Mouse (Mus musculus) myocyte (in vitro differentiated cells): ENCODE measurements around the gene Tbc1d30. TPM values are rescaled to one million over a fixed set of nuclear protein-coding genes. Genes with fewer than 3 reads are reported as not detected.

Source experiments
- H3K27me3 ChIP-seq: one replicate; pipeline ENCODE4 v1.6.1; 2011; ENCODE audit not compliant: control insufficient read depth, insufficient read depth, insufficient read length
- H3K36me3 ChIP-seq: one replicate; pipeline ENCODE4 v1.6.1; 2011; ENCODE audit not compliant: control insufficient read depth, insufficient read depth
- H3K4me2 ChIP-seq: one replicate; pipeline ENCODE4 v1.6.1; 2011; ENCODE audit warnings: low read depth, control low read depth
- H3K4me3 ChIP-seq: one replicate; pipeline ENCODE4 v1.5.1; 2011; ENCODE audit warnings: mild to moderate bottlenecking, control low read depth, moderate library complexity
- H3K79me2 ChIP-seq: one replicate; pipeline ENCODE4 v1.6.1; 2011; ENCODE audit not compliant: control insufficient read depth, insufficient read depth
- H3ac ChIP-seq: one replicate; pipeline ENCODE4 v1.6.1; 2011; ENCODE audit not compliant: control insufficient read depth, insufficient read length
- CEBPB ChIP-seq: IDR thresholded peaks from 2 replicates; pipeline ENCODE4 v1.6.1; 2011; ENCODE audit warnings: mild to moderate bottlenecking, moderate library complexity; ENCODE audit not compliant: poor library complexity, insufficient read depth, severe bottlenecking
- E2F4 ChIP-seq: IDR thresholded peaks from one replicate; pipeline ENCODE4 v1.6.1; 2011; ENCODE audit warnings: mild to moderate bottlenecking, control low read depth, moderate library complexity; ENCODE audit not compliant: insufficient read depth
- MAX ChIP-seq: IDR thresholded peaks from one replicate; pipeline ENCODE4 v1.6.1; 2011; ENCODE audit warnings: low read depth, mild to moderate bottlenecking, control low read depth
- MYOD1 ChIP-seq, 3 experiments: IDR thresholded peaks; one replicate each; pipeline ENCODE4 v1.6.1; 2011; ENCODE audit warnings: control low read depth in 2 of 3, low read depth in 2 of 3, mild to moderate bottlenecking in 2 of 3, moderate library complexity in 1 of 3; ENCODE audit not compliant: insufficient read length in 2 of 3, control insufficient read depth in 1 of 3
- MYOG ChIP-seq, 3 experiments: IDR thresholded peaks; one replicate each; pipeline ENCODE4 v1.6.1; 2011; ENCODE audit warnings: control low read depth in 2 of 3, low read depth in 2 of 3, mild to moderate bottlenecking in 2 of 3; ENCODE audit not compliant: insufficient read length in 2 of 3, control insufficient read depth in 1 of 3, insufficient read depth in 1 of 3
- POLR2A ChIP-seq: IDR thresholded peaks from one replicate; pipeline ENCODE4 v1.6.1; 2011; ENCODE audit warnings: low read depth, mild to moderate bottlenecking, control low read depth, moderate library complexity; ENCODE audit not compliant: insufficient read length
- POLR2AphosphoS2 ChIP-seq: IDR thresholded peaks from one replicate; pipeline ENCODE4 v1.6.1; 2011; ENCODE audit warnings: low read depth, control low read depth; ENCODE audit not compliant: insufficient read length
- REST ChIP-seq: IDR thresholded peaks from one replicate; pipeline ENCODE4 v1.6.1; 2011; ENCODE audit warnings: mild to moderate bottlenecking, control low read depth, moderate library complexity; ENCODE audit not compliant: insufficient read depth, insufficient read length
- SRF ChIP-seq: IDR thresholded peaks from one replicate; pipeline ENCODE4 v1.6.1; 2011; ENCODE audit warnings: low read depth; ENCODE audit not compliant: control insufficient read depth, insufficient read length
- TCF12 ChIP-seq: IDR thresholded peaks from one replicate; pipeline ENCODE4 v1.6.1; 2011; ENCODE audit warnings: mild to moderate bottlenecking, control low read depth; ENCODE audit not compliant: poor library complexity, insufficient read depth, severe bottlenecking
- TCF3 ChIP-seq: IDR thresholded peaks from one replicate; pipeline ENCODE4 v1.6.1; 2011; ENCODE audit warnings: low read depth, control low read depth; ENCODE audit not compliant: insufficient read length
- USF1 ChIP-seq: IDR thresholded peaks from one replicate; pipeline ENCODE4 v1.6.1; 2011; ENCODE audit warnings: low read depth, mild to moderate bottlenecking, control low read depth, moderate library complexity
- polyA plus RNA-seq: library from polyadenylated mRNA; unstranded; fragments of >200 nt; fragmentation: generic; extraction: Trizol; gene quantifications from one replicate; pipeline ENCODE4 v1.2.1, GENCODE M21; 2012; ENCODE audit warnings: missing spikeins

Gene Tbc1d30
- polyA plus RNA-seq, 1 experiment = not detected

DNA sequence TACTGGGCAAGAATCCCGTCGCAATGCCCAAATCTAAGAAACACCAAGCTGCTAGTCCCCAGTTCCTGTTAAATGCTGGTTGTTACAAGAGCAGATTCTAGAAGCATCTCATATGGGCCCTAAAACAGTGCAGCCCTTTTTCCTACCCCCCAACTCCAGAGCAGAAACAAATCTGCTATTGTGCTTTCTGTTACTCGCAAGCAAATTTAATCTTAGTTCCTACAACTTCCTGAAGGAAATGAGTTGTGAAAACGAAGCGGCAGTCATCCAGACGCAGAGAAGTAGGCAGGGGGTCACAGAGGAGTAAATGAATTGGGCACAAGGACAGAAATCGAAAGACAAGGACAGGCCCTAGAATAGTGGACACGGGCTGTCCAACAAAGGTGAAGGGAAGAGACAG lies 99.9 kb downstream of the Tbc1d30 start:
- no peaks in the 10 kb centered on the region for H3K36me3 ChIP-seq
- H3K79me2 ChIP-seq = no peaks in the 10 kb centered on the region
- peaks cover 21% of the 10 kb centered on the region for H3K27me3 ChIP-seq
- H3K4me3 ChIP-seq = no peak overlapping the region
- no peak for TF ChIP-seq POLR2AphosphoS2
- no peak for TF ChIP-seq POLR2A
- H3K4me2 ChIP-seq = no peak overlapping the region
- H3ac ChIP-seq = no peak overlapping the region

DNA sequence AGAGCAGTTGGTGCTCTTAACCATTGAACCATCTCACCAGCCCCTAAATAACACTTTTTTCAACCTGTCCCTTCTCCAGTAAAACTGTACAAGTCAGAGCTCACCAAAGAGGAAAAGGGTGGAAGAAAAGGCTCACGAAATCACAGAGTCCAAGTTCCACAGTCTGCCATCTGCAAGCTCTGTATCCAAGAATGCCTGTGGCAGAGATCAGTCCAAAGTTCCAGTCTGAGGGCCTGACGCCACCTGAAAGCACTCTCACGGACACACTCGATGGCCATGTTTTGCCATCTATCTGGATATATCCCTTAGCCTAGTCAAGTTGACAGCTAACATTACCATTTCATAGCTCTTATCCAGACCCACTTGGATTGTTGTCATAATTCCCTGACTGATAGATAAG lies 101.3 kb downstream of the Tbc1d30 start:
- TF ChIP-seq CEBPB = no peak
- TF ChIP-seq REST = no peak
- no peak for TF ChIP-seq TCF12
- TF ChIP-seq MYOG (IDR thresholded peaks at IDR 0.05; ENCODE audit: control insufficient read depth in 1 of 3, insufficient read depth in 1 of 3, insufficient read length in 2 of 3, low read depth in 2 of 3) = no peak
- TF ChIP-seq USF1 = no peak
- TF ChIP-seq POLR2AphosphoS2 = no peak
- TF ChIP-seq E2F4 = no peak
- no peak for TF ChIP-seq SRF
- no peak for TF ChIP-seq MAX
- TF ChIP-seq TCF3 = no peak
- TF ChIP-seq POLR2A = no peak
- TF ChIP-seq MYOD1 (IDR thresholded peaks at IDR 0.05; ENCODE audit: control insufficient read depth in 1 of 3, insufficient read length in 2 of 3, low read depth in 2 of 3) = no peak
- peaks cover 12% of the 10 kb centered on the region for H3K27me3 ChIP-seq
- no peaks in the 10 kb centered on the region for H3K36me3 ChIP-seq
- H3K4me2 ChIP-seq = no peak overlapping the region
- H3K4me3 ChIP-seq = no peak overlapping the region
- H3K79me2 ChIP-seq = no peaks in the 10 kb centered on the region
- no peak overlapping the region for H3ac ChIP-seq

DNA sequence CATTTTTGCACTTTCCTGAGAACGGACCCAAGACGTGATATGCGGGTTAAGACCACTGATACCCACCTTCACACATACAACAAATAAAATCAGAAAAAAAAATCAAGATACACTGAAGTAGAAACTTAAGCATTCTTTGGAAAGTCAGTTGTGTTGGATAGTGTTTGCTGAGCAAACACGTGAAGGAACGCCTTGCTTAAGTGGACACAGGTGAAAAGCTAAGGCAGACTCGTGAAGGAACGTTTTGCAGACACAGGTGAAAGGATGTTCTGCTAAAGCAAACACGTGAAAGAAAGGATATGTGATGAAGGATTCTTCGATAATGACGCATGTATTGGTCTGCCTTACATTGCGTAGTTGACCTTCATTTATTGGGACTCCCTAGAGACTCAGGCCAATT lies 103.5 kb downstream of the Tbc1d30 start:
- TF ChIP-seq E2F4 (no peak), TCF12 (no peak)
- Histone ChIP-seq H3K4me3 (no peak overlapping the region), H3ac (no peak overlapping the region), H3K79me2 (no peaks in the 10 kb centered on the region), H3K4me2 (no peak overlapping the region), H3K27me3 (peaks cover 6% of the 10 kb centered on the region), H3K36me3 (no peaks in the 10 kb centered on the region)

DNA sequence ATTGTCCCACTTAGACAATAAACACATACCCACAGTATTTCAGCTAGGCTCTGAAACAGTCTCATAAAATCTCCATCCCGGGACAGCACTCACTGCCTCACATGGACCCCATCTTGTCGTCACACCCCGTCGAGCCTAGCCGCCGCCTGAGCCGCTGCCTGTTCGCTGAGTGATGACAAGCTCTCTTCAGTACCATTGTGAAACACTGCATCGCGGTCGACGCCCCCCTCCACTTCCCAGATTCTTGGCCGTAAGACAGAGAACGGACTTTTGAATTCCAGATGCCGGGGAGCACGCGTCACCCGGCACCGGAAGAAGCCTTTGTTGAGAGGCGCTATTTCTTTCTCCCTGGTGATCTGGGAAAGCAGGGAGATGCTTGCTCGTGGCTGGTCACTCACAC lies 104.1 kb downstream of the Tbc1d30 start:
- Histone ChIP-seq H3K79me2 (no peaks in the 10 kb centered on the region), H3K27me3 (peaks cover 6% of the 10 kb centered on the region), H3K36me3 (no peaks in the 10 kb centered on the region), H3K4me3 (no peak overlapping the region), H3ac (no peak overlapping the region), H3K4me2 (no peak overlapping the region)
- no peak for TF ChIP-seq E2F4
- TF ChIP-seq POLR2A = no peak
- no peak for TF ChIP-seq TCF12
- no peak for TF ChIP-seq USF1
- TF ChIP-seq TCF3 = no peak
- TF ChIP-seq REST = no peak
- TF ChIP-seq SRF = no peak
- no peak for TF ChIP-seq MYOG (IDR thresholded peaks at IDR 0.05; ENCODE audit: control insufficient read depth in 1 of 3, insufficient read depth in 1 of 3, insufficient read length in 2 of 3, low read depth in 2 of 3)
- TF ChIP-seq CEBPB = no peak
- TF ChIP-seq MYOD1 (IDR thresholded peaks at IDR 0.05; ENCODE audit: control insufficient read depth in 1 of 3, insufficient read length in 2 of 3, low read depth in 2 of 3) = no peak
- no peak for TF ChIP-seq MAX
- TF ChIP-seq POLR2AphosphoS2 = no peak

DNA sequence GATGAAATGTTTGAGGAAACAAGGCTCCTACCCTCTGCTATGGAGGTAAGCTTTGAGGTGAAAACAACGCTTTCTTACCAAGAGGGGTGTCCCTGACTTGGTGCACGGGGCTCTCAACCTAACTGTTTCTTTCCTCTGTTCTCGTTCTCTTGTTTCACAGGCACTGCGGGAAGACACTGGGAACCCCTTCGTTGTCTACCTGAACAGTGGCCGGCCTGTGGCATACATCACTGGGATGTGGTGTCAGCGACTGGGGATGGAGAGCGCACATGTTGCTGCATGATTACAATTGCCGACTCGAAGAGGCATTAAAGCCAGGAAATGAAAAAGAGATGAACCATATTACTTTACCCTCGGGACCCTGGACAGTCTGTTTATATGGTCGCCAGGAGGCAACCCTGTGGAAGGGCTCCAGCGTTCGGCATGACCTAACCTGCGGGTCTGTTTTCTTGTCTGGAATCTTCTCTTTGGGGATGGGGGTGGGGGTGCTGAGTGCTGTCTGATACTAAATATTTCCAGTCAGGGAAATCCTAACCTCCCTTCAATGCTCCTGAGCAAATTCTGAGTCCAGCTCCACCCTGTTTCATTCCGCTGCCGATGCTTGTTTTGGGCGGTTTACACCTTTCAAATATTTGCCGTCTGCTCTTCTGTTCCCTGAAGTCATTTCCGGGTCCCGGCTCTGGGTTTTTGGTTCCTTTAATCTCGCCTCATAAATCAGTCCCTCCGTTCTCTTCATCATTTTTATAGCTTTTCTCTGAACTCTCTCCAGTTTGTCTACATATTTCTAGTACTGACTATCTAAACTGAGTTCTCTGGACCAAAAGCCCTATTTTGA lies 107.5 kb downstream of the Tbc1d30 start:
- TF ChIP-seq POLR2AphosphoS2 (no peak), MYOG (IDR thresholded peaks at IDR 0.05; ENCODE audit: control insufficient read depth in 1 of 3, insufficient read depth in 1 of 3, insufficient read length in 2 of 3, low read depth in 2 of 3) (no peak), POLR2A (no peak), E2F4 (no peak), SRF (no peak), MAX (no peak), TCF12 (no peak), MYOD1 (IDR thresholded peaks at IDR 0.05; ENCODE audit: control insufficient read depth in 1 of 3, insufficient read length in 2 of 3, low read depth in 2 of 3) (no peak), REST (no peak), CEBPB (no peak), TCF3 (no peak), USF1 (no peak)
- H3K79me2 ChIP-seq = no peaks in the 10 kb centered on the region
- no peaks in the 10 kb centered on the region for H3K27me3 ChIP-seq
- H3K4me3 ChIP-seq = no peak overlapping the region
- no peak overlapping the region for H3ac ChIP-seq
- no peaks in the 10 kb centered on the region for H3K36me3 ChIP-seq
- no peak overlapping the region for H3K4me2 ChIP-seq
